Mouse (Mus musculus) megakaryocyte, embryonic 14.5 days (primary cell): ENCODE measurements around the gene Zfp326.

ENCODE experiments used
- FLI1 ChIP-seq: IDR thresholded peaks from 2 replicates; pipeline ENCODE4 v1.6.1; 2012; ENCODE audit warnings: low read length, inconsistent platforms, mixed read lengths
- GATA1 ChIP-seq: IDR thresholded peaks from 3 replicates; pipeline ENCODE4 v1.6.1; 2012; ENCODE audit warnings: mixed read lengths, low read length, inconsistent platforms, borderline replicate concordance

- TF ChIP-seq GATA1 (no peak), FLI1 (no peak)
These were observed 3.4 kb upstream of the Zfp326 start for GRCm38 (mm10) chr5:105872916-105873315.
